Mouse (Mus musculus) bone marrow macrophage, adult 2 months (primary cell): ENCODE data around the gene Sec22c.

Source experiments
- CTCF ChIP-seq: IDR thresholded peaks from 2 replicates; pipeline ENCODE4 v1.5.1; 2012; ENCODE audit warnings: low read depth, mild to moderate bottlenecking, low read length, moderate library complexity
- POLR2A ChIP-seq: IDR thresholded peaks from 2 replicates; pipeline ENCODE4 v1.6.1; 2012; ENCODE audit warnings: mild to moderate bottlenecking, low read depth, low read length, borderline replicate concordance

GRCm38 (mm10) chr9:121658248-121658647, 47.0 kb downstream of the Sec22c start:
- TF ChIP-seq CTCF, result no peak
- no peak for TF ChIP-seq POLR2A
